In the genomic region with DNA sequence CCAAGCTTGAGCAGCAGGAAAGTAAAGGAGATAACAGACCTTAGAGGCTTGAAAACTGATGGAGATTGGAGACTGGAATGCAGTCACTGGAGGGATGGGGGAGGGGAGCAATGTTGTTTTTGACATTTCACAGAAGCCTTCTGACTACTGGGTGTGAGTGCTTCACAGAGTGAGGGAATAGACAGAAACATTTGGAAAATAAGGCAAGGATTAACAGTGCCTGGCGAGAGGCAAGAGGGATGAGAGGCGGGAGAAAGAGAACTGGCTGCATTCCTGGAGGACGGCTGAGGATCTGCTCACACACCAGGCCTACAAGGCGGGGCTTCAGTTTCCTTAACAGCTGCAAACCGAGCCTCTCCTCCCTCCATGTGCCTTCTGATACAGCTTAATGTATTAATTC, we compare ENCODE assay signal across 9 mouse cellular contexts. TPM values are rescaled to one million over a fixed set of nuclear protein-coding genes. Genes with fewer than 3 reads are reported as not detected.
DNase-seq lines count a peak whose midpoint lies in the region; ATAC-seq and TF ChIP-seq lines count a peak whose summit lies in the region.
"Had no signal": no experiment of that assay in that cellular context is flagged by ENCODE, and none has a peak within 500 bp of the region (broad histone marks: within the 10 kb centered on the region; RNA-seq: fewer than 3 reads in every experiment).

No protein-coding gene starts in this region.

- no peak overlapping the region for H3K4me3 ChIP-seq in heart, embryonic 10.5 days
- H3K4me3 ChIP-seq in limb, embryonic 14.5 days (replicated peaks; ENCODE audit: low read length), result no peak overlapping the region
- H3K4me3 ChIP-seq in hindbrain, embryonic 10.5 days, result no peak overlapping the region

- DNase-seq in heart, adult 11 months, result peak; percentile 91
- DNase-seq in heart, postnatal 25 days (ENCODE audit: low spot score), result no peak
- DNase-seq in brain, adult 2 months (ENCODE audit: low read depth, low spot score), result peak; percentile 83
- DNase-seq in heart, embryonic 10.5 days (ENCODE audit: low spot score), result peak; percentile 83
- DNase-seq in limb, embryonic 14.5 days (ENCODE audit: low spot score), result peak; percentile 76
- no peak for DNase-seq in ovary, postnatal 36 days (ENCODE audit: low spot score)
- no peak for DNase-seq in hindbrain, embryonic 10.5 days (ENCODE audit: low spot score)

- 1% methylated on average over 5 of the region's 5 CpGs for WGBS in heart, embryonic 10.5 days
- 15% methylated on average over 5 of the region's 5 CpGs for WGBS in limb, embryonic 14.5 days
- WGBS in hindbrain, embryonic 10.5 days, result 18% methylated on average over 5 of the region's 5 CpGs

- TF ChIP-seq POLR2A in limb, embryonic 14.5 days (IDR thresholded peaks at IDR 0.05; ENCODE audit: borderline replicate concordance, extremely low read depth, insufficient read depth, insufficient read length), result no peak

- H3K4me2 ChIP-seq in limb, embryonic 14.5 days (replicated peaks; ENCODE audit: low read depth, low read length, severe bottlenecking), result no peak overlapping the region

- ATAC-seq in limb, embryonic 14.5 days (ENCODE audit: low FRiP score, low read depth), result peak; percentile 79
- no peak for ATAC-seq in CD4-positive, CD25-positive, alpha-beta regulatory T cell, adult 4 months

- H3K9me3 ChIP-seq in heart, embryonic 10.5 days, result no peaks in the 10 kb centered on the region
- H3K9me3 ChIP-seq in limb, embryonic 14.5 days (ENCODE audit: control insufficient read depth, low read length), result no peaks in the 10 kb centered on the region
- H3K9me3 ChIP-seq in hindbrain, embryonic 10.5 days, result no peaks in the 10 kb centered on the region

- no peaks in the 10 kb centered on the region for H3K36me3 ChIP-seq in heart, embryonic 10.5 days
- H3K36me3 ChIP-seq in limb, embryonic 14.5 days (ENCODE audit: control insufficient read depth, insufficient read depth, low read length), result no peaks in the 10 kb centered on the region
- H3K36me3 ChIP-seq in hindbrain, embryonic 10.5 days, result no peaks in the 10 kb centered on the region

- intact Hi-C loops in heart, postnatal 25 days (cut with DNase I), result no loop called here

- no peak overlapping the region for H3K9ac ChIP-seq in limb, embryonic 14.5 days (ENCODE audit: low read depth, low read length, severe bottlenecking)

- peaks cover 23% of the 10 kb centered on the region for H3K4me1 ChIP-seq in heart, embryonic 10.5 days
- no peaks in the 10 kb centered on the region; the same call in none of the 2 replicates for H3K4me1 ChIP-seq in limb, embryonic 14.5 days (ENCODE audit: control insufficient read depth, insufficient read depth, low read length)
- peaks cover 22% of the 10 kb centered on the region for H3K4me1 ChIP-seq in hindbrain, embryonic 10.5 days (replicated peaks)

- H3K27ac ChIP-seq in heart, embryonic 10.5 days, result peak overlapping the region; percentile 59; the same call in 1 of the 2 replicates
- 0 out of 2 replicates have a peak overlapping the region, but pooled peaks have one; percentile 8 for H3K27ac ChIP-seq in limb, embryonic 14.5 days (replicated peaks; ENCODE audit: low read depth, low read length)
- H3K27ac ChIP-seq in hindbrain, embryonic 10.5 days, result no peak overlapping the region

- H3K27me3 ChIP-seq in heart, embryonic 10.5 days (ENCODE audit: insufficient read depth, poor library complexity, severe bottlenecking), result no peaks in the 10 kb centered on the region
- peaks cover 17% of the 10 kb centered on the region; the same call in 1 of the 2 replicates for H3K27me3 ChIP-seq in limb, embryonic 14.5 days (ENCODE audit: control insufficient read depth, insufficient read depth, low read length)
- H3K27me3 ChIP-seq in hindbrain, embryonic 10.5 days (ENCODE audit: insufficient read depth, poor library complexity, severe bottlenecking), result no peaks in the 10 kb centered on the region; the same call in 1 of the 2 replicates

RNA-seq across cellular contexts. Expression of gene Hrasls, which starts 11.0 kb away (rescaled TPM):
- total RNA-seq in heart, postnatal 25 days (2021), result 10 to 100 TPM; 29.8 to 30.3 TPM
- 4.5 and 7.5 TPM in 2 replicates for polyA plus RNA-seq in heart, embryonic 10.5 days (2016; fragmentation: Nextera tagmentation; extraction: Ambion mirVana)
- polyA plus RNA-seq in limb, embryonic 14.5 days (2012; rRNA removed), result 0.85 and 1.9 TPM in 2 replicates
- polyA plus RNA-seq in limb, embryonic 14.5 days (2014; fragmentation: Nextera tagmentation; extraction: Ambion mirVana), result 1.4 and 2.7 TPM in 2 replicates
- 1.0 and 1.8 TPM in 2 replicates for polyA plus RNA-seq in hindbrain, embryonic 10.5 days (2016; fragmentation: Nextera tagmentation; extraction: Ambion mirVana)
- not detected for polyA plus RNA-seq in CD4-positive, CD25-positive, alpha-beta regulatory T cell, adult 4 months (2017; shearing (Covaris generic))
- polyA plus RNA-seq: liver, embryonic 16.5 days had no signal

Comparison
In these comparisons a context has a peak if more than half of its experiments do, and no peak if none do; other contexts are left out.
1. DNase-seq: peak in heart, adult 11 months (single experiment), brain, adult 2 months (single experiment), heart, embryonic 10.5 days (single experiment) and limb, embryonic 14.5 days (single experiment); none in heart, postnatal 25 days (single experiment), ovary, postnatal 36 days (single experiment) and hindbrain, embryonic 10.5 days (single experiment).